Mouse (Mus musculus) liver (tissue): ENCODE results near the gene Kif7.

Source experiments
- DNase-seq: peaks from one replicate; pipeline ENCODE4 v3.0.0-alpha.2; 2020; ENCODE audit warnings: mixed read lengths

Gene Kif7

GRCm38 (mm10) chr7:79721386-79721977 is 6.0 kb upstream of the Kif7 start:
- DNase-seq = peak; percentile 44

GRCm38 (mm10) chr7:79710831-79711230 is 4.7 kb downstream of the Kif7 start:
- no peak for DNase-seq

- no peak for DNase-seq
These were observed 5.4 kb downstream of the Kif7 start for GRCm38 (mm10) chr7:79710130-79710607.

- DNase-seq = no peak
These were observed 10.3 kb downstream of the Kif7 start for GRCm38 (mm10) chr7:79705210-79705609.

GRCm38 (mm10) chr7:79702755-79703154 is 12.8 kb downstream of the Kif7 start:
- no peak for DNase-seq

GRCm38 (mm10) chr7:79696495-79696894 is 19.0 kb downstream of the Kif7 start:
- no peak for DNase-seq

GRCm38 (mm10) chr7:79680231-79680630 is 35.3 kb downstream of the Kif7 start:
- no peak for DNase-seq

- no peak for DNase-seq
These were observed 36.3 kb downstream of the Kif7 start for GRCm38 (mm10) chr7:79679186-79679585.

- DNase-seq = no peak
These were observed 44.5 kb downstream of the Kif7 start for GRCm38 (mm10) chr7:79670900-79671604.

GRCm38 (mm10) chr7:79666690-79667089 is 48.8 kb downstream of the Kif7 start:
- no peak for DNase-seq

GRCm38 (mm10) chr7:79661253-79661890 is 54.1 kb downstream of the Kif7 start:
- DNase-seq = peak; percentile 16

- DNase-seq = peak; percentile 40
These were observed 55.0 kb downstream of the Kif7 start for GRCm38 (mm10) chr7:79660291-79661150.

- DNase-seq = peak; percentile 98
These were observed 55.8 kb downstream of the Kif7 start, which contains the start of gene Ticrr for GRCm38 (mm10) chr7:79659578-79660290. Gene Ticrr (plus strand): TSS chr7:79660196.

GRCm38 (mm10) chr7:79654586-79654985 is 60.9 kb downstream of the Kif7 start:
- no peak for DNase-seq

GRCm38 (mm10) chr7:79654185-79654584 is 61.3 kb downstream of the Kif7 start:
- DNase-seq = no peak

- DNase-seq = peak; percentile 49
These were observed 66.5 kb downstream of the Kif7 start for GRCm38 (mm10) chr7:79649005-79649404.
